Mouse (Mus musculus): Measurements from ENCODE around the gene Aspg. TPM values are rescaled to one million over a fixed set of nuclear protein-coding genes. Genes with fewer than 3 reads are reported as not detected.

The Aspg gene
- polyA plus RNA-seq, 1 experiment from 2014 or later = 2.0 TPM

- no peak overlapping the region for H3K9ac ChIP-seq (ENCODE audit: low read length)
- H3K4me1 ChIP-seq (ENCODE audit: control insufficient read depth, insufficient read depth, low read length) = peaks cover 32% of the 10 kb centered on the region
- no peak for ATAC-seq (ENCODE audit: insufficient number of reproducible peaks, low FRiP score, low TSS enrichment, low read depth)
- no peaks in the 10 kb centered on the region for H3K27me3 ChIP-seq (ENCODE audit: control insufficient read depth, insufficient read depth, low read length)
- 48% methylated on average over 8 of the region's 8 CpGs for WGBS
- no peaks in the 10 kb centered on the region for H3K9me3 ChIP-seq (ENCODE audit: control insufficient read depth, low read length)
- H3K4me2 ChIP-seq (ENCODE audit: low read depth, severe bottlenecking) = no peak overlapping the region
- H3K27ac ChIP-seq (replicated peaks; ENCODE audit: low read depth, low read length) = no peak overlapping the region
- H3K4me3 ChIP-seq (ENCODE audit: low read depth, low read length) = no peak overlapping the region
- no peak for DNase-seq (ENCODE audit: low spot score)
- no peaks in the 10 kb centered on the region; the same call in 1 of the 2 replicates for H3K36me3 ChIP-seq (ENCODE audit: control insufficient read depth, insufficient read depth, low read length)
Observed at GRCm38 (mm10) chr12:112158246-112158645, 51.8 kb downstream of the Aspg start.

GRCm38 (mm10) chr12:112158784-112159183 is 52.3 kb downstream of the Aspg start:
- DNase-seq (ENCODE audit: low spot score) = no peak
- H3K27ac ChIP-seq (replicated peaks; ENCODE audit: low read depth, low read length) = no peak overlapping the region
- H3K36me3 ChIP-seq (ENCODE audit: control insufficient read depth, insufficient read depth, low read length) = no peaks in the 10 kb centered on the region; the same call in 1 of the 2 replicates
- H3K4me2 ChIP-seq (ENCODE audit: low read depth, severe bottlenecking) = no peak overlapping the region
- ATAC-seq (ENCODE audit: insufficient number of reproducible peaks, low FRiP score, low TSS enrichment, low read depth) = no peak
- no peaks in the 10 kb centered on the region for H3K9me3 ChIP-seq (ENCODE audit: control insufficient read depth, low read length)
- H3K9ac ChIP-seq (ENCODE audit: low read length) = no peak overlapping the region
- H3K4me3 ChIP-seq (ENCODE audit: low read depth, low read length) = no peak overlapping the region
- peaks cover 29% of the 10 kb centered on the region for H3K4me1 ChIP-seq (ENCODE audit: control insufficient read depth, insufficient read depth, low read length)
- H3K27me3 ChIP-seq (ENCODE audit: control insufficient read depth, insufficient read depth, low read length) = no peaks in the 10 kb centered on the region

GRCm38 (mm10) chr12:112163981-112164839 is 57.7 kb downstream of the Aspg start:
- Histone ChIP-seq H3K9ac (ENCODE audit: low read length) (no peak overlapping the region), H3K4me3 (ENCODE audit: low read depth, low read length) (no peak overlapping the region), H3K27me3 (ENCODE audit: control insufficient read depth, insufficient read depth, low read length) (no peaks in the 10 kb centered on the region), H3K27ac (replicated peaks; ENCODE audit: low read depth, low read length) (no peak overlapping the region), H3K9me3 (ENCODE audit: control insufficient read depth, low read length) (no peaks in the 10 kb centered on the region), H3K36me3 (ENCODE audit: control insufficient read depth, insufficient read depth, low read length) (peaks cover 4% of the 10 kb centered on the region; the same call in 1 of the 2 replicates), H3K4me2 (ENCODE audit: low read depth, severe bottlenecking) (no peak overlapping the region), H3K4me1 (ENCODE audit: control insufficient read depth, insufficient read depth, low read length) (peaks cover 21% of the 10 kb centered on the region)
- no peak for ATAC-seq (ENCODE audit: insufficient number of reproducible peaks, low FRiP score, low TSS enrichment, low read depth)
- no peak for DNase-seq (ENCODE audit: low spot score)
- 41% methylated on average over 16 of the region's 16 CpGs for WGBS

GRCm38 (mm10) chr12:112164840-112165219 is 58.4 kb downstream of the Aspg start:
- no peak overlapping the region for H3K4me2 ChIP-seq (ENCODE audit: low read depth, severe bottlenecking)
- peaks cover 22% of the 10 kb centered on the region for H3K4me1 ChIP-seq (ENCODE audit: control insufficient read depth, insufficient read depth, low read length)
- no peak overlapping the region for H3K27ac ChIP-seq (replicated peaks; ENCODE audit: low read depth, low read length)
- no peaks in the 10 kb centered on the region for H3K27me3 ChIP-seq (ENCODE audit: control insufficient read depth, insufficient read depth, low read length)
- no peak overlapping the region for H3K9ac ChIP-seq (ENCODE audit: low read length)
- peaks cover 4% of the 10 kb centered on the region; the same call in 1 of the 2 replicates for H3K36me3 ChIP-seq (ENCODE audit: control insufficient read depth, insufficient read depth, low read length)
- DNase-seq (ENCODE audit: low spot score) (no peak), ATAC-seq (ENCODE audit: insufficient number of reproducible peaks, low FRiP score, low TSS enrichment, low read depth) (no peak)
- H3K9me3 ChIP-seq (ENCODE audit: control insufficient read depth, low read length) = no peaks in the 10 kb centered on the region
- no peak overlapping the region for H3K4me3 ChIP-seq (ENCODE audit: low read depth, low read length)
- WGBS = 79% methylated on average over 6 of the region's 6 CpGs

GRCm38 (mm10) chr12:112169240-112169639 is 62.8 kb downstream of the Aspg start:
- H3K4me2 ChIP-seq (ENCODE audit: low read depth, severe bottlenecking) = no peak overlapping the region
- peaks cover 9% of the 10 kb centered on the region for H3K36me3 ChIP-seq (ENCODE audit: control insufficient read depth, insufficient read depth, low read length)
- H3K4me1 ChIP-seq (ENCODE audit: control insufficient read depth, insufficient read depth, low read length) = peaks cover 23% of the 10 kb centered on the region; the same call in 1 of the 2 replicates
- DNase-seq (ENCODE audit: low spot score) = no peak
- WGBS = 70% methylated on average over 5 of the region's 5 CpGs
- ATAC-seq (ENCODE audit: insufficient number of reproducible peaks, low FRiP score, low TSS enrichment, low read depth) = no peak
- H3K9me3 ChIP-seq (ENCODE audit: control insufficient read depth, low read length) = no peaks in the 10 kb centered on the region
- H3K27me3 ChIP-seq (ENCODE audit: control insufficient read depth, insufficient read depth, low read length) = no peaks in the 10 kb centered on the region
- no peak overlapping the region for H3K4me3 ChIP-seq (ENCODE audit: low read depth, low read length)
- H3K27ac ChIP-seq (replicated peaks; ENCODE audit: low read depth, low read length) = no peak overlapping the region
- no peak overlapping the region for H3K9ac ChIP-seq (ENCODE audit: low read length)

GRCm38 (mm10) chr12:112170671-112171574 is 64.4 kb downstream of the Aspg start:
- Histone ChIP-seq H3K4me2 (ENCODE audit: low read depth, severe bottlenecking) (no peak overlapping the region), H3K9ac (ENCODE audit: low read length) (no peak overlapping the region), H3K36me3 (ENCODE audit: control insufficient read depth, insufficient read depth, low read length) (peaks cover 5% of the 10 kb centered on the region; the same call in 1 of the 2 replicates), H3K4me1 (ENCODE audit: control insufficient read depth, insufficient read depth, low read length) (peaks cover 15% of the 10 kb centered on the region; the same call in 1 of the 2 replicates), H3K4me3 (ENCODE audit: low read depth, low read length) (no peak overlapping the region), H3K9me3 (ENCODE audit: control insufficient read depth, low read length) (no peaks in the 10 kb centered on the region), H3K27me3 (ENCODE audit: control insufficient read depth, insufficient read depth, low read length) (no peaks in the 10 kb centered on the region), H3K27ac (replicated peaks; ENCODE audit: low read depth, low read length) (no peak overlapping the region)
- no peak for ATAC-seq (ENCODE audit: insufficient number of reproducible peaks, low FRiP score, low TSS enrichment, low read depth)
- DNase-seq (ENCODE audit: low spot score) = no peak
- WGBS = 35% methylated on average over 20 of the region's 20 CpGs

GRCm38 (mm10) chr12:112171657-112172056 is 65.2 kb downstream of the Aspg start:
- no peak for DNase-seq (ENCODE audit: low spot score)
- Histone ChIP-seq H3K4me2 (ENCODE audit: low read depth, severe bottlenecking) (no peak overlapping the region), H3K9ac (ENCODE audit: low read length) (no peak overlapping the region), H3K4me1 (ENCODE audit: control insufficient read depth, insufficient read depth, low read length) (peaks cover 15% of the 10 kb centered on the region; the same call in 1 of the 2 replicates), H3K36me3 (ENCODE audit: control insufficient read depth, insufficient read depth, low read length) (peaks cover 5% of the 10 kb centered on the region; the same call in 1 of the 2 replicates), H3K9me3 (ENCODE audit: control insufficient read depth, low read length) (no peaks in the 10 kb centered on the region), H3K27me3 (ENCODE audit: control insufficient read depth, insufficient read depth, low read length) (no peaks in the 10 kb centered on the region), H3K27ac (replicated peaks; ENCODE audit: low read depth, low read length) (no peak overlapping the region), H3K4me3 (ENCODE audit: low read depth, low read length) (no peak overlapping the region)
- 93% methylated on average over 1 of the region's 1 CpGs for WGBS
- ATAC-seq (ENCODE audit: insufficient number of reproducible peaks, low FRiP score, low TSS enrichment, low read depth) = no peak

GRCm38 (mm10) chr12:112172214-112172613 is 65.7 kb downstream of the Aspg start:
- no peaks in the 10 kb centered on the region for H3K9me3 ChIP-seq (ENCODE audit: control insufficient read depth, low read length)
- no peaks in the 10 kb centered on the region for H3K27me3 ChIP-seq (ENCODE audit: control insufficient read depth, insufficient read depth, low read length)
- H3K27ac ChIP-seq (replicated peaks; ENCODE audit: low read depth, low read length) = no peak overlapping the region
- H3K9ac ChIP-seq (ENCODE audit: low read length) = no peak overlapping the region
- H3K36me3 ChIP-seq (ENCODE audit: control insufficient read depth, insufficient read depth, low read length) = peaks cover 5% of the 10 kb centered on the region; the same call in 1 of the 2 replicates
- ATAC-seq (ENCODE audit: insufficient number of reproducible peaks, low FRiP score, low TSS enrichment, low read depth) (no peak), DNase-seq (ENCODE audit: low spot score) (no peak)
- no peak overlapping the region for H3K4me3 ChIP-seq (ENCODE audit: low read depth, low read length)
- WGBS = 58% methylated on average over 8 of the region's 8 CpGs
- no peak overlapping the region for H3K4me2 ChIP-seq (ENCODE audit: low read depth, severe bottlenecking)
- H3K4me1 ChIP-seq (ENCODE audit: control insufficient read depth, insufficient read depth, low read length) = peaks cover 15% of the 10 kb centered on the region; the same call in 1 of the 2 replicates
